Mouse (Mus musculus): Measurements from ENCODE around the gene Ube2l3.

DNA sequence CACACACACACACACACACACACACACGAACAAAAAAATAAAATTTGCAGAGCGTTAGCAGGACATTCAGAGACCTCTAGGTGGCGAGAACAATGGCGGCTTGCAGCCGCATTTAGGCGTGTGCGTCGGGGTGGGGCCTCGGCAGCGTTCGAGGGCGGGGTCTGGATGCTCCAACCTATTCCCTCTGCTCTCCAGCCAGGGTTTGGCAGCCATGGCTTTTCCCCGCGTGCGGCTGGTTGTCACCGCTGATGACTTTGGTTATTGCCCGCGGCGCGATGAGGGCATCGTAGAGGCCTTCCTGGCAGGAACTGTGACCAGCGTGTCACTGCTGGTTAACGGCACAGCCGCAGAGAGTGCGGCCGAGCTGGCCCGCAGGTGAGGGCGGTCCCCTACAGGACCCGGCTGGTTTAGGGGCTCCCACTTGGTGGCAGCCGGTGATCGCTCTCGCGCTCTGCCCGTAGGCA, 55.6 kb downstream of the Ube2l3 start, which contains the start of gene Ccdc116:
- TF ChIP-seq CTCF (IDR thresholded peaks at IDR 0.05; ENCODE audit: low read depth) = peak; percentile 76
- no peak for TF ChIP-seq EP300 (IDR thresholded peaks at IDR 0.05; ENCODE audit: low read depth)

Measured in liver, embryonic 14.5 days (tissue).